Mouse (Mus musculus): ENCODE data around the gene Chd9. TPM values are rescaled to one million over a fixed set of nuclear protein-coding genes. Genes with fewer than 3 reads are reported as not detected.

Gene Chd9
- polyA plus RNA-seq, 1 experiment from 2014 or later: 72.5 TPM

GRCm38 (mm10) chr8:90833628-90834320 lies 5.6 kb downstream of the Chd9 start:
- Histone ChIP-seq H3K27me3 (ENCODE audit: control insufficient read depth, insufficient read depth, low read length) (no peaks in the 10 kb centered on the region), H3K9me3 (ENCODE audit: control insufficient read depth, low read length) (no peaks in the 10 kb centered on the region), H3K4me2 (replicated peaks; ENCODE audit: low read depth, low read length) (no peak overlapping the region), H3K36me3 (ENCODE audit: control insufficient read depth, insufficient read depth, low read length) (no peaks in the 10 kb centered on the region), H3K9ac (ENCODE audit: low read depth, low read length) (no peak overlapping the region), H3K27ac (ENCODE audit: low read depth, low read length) (no peak overlapping the region), H3K4me1 (replicated peaks; ENCODE audit: control insufficient read depth, insufficient read depth, low read length) (0 out of 2 replicates have a peak, but pooled peaks cover 3% of the 10 kb centered on the region), H3K4me3 (ENCODE audit: low read depth, low read length) (no peak overlapping the region)
- DNase-seq (ENCODE audit: low spot score): no peak
- 59% methylated on average over 6 of the region's 6 CpGs for WGBS
- no peak for ATAC-seq (ENCODE audit: low FRiP score)

GRCm38 (mm10) chr8:90834321-90834672 lies 6.1 kb downstream of the Chd9 start:
- 83% methylated on average over 3 of the region's 3 CpGs for WGBS
- H3K4me1 ChIP-seq (replicated peaks; ENCODE audit: control insufficient read depth, insufficient read depth, low read length): 0 out of 2 replicates have a peak, but pooled peaks cover 3% of the 10 kb centered on the region
- ATAC-seq (ENCODE audit: low FRiP score): no peak

GRCm38 (mm10) chr8:90837440-90837839 lies 9.3 kb downstream of the Chd9 start:
- Histone ChIP-seq H3K9ac (ENCODE audit: low read depth, low read length) (no peak overlapping the region), H3K4me3 (ENCODE audit: low read depth, low read length) (no peak overlapping the region), H3K27ac (ENCODE audit: low read depth, low read length) (no peak overlapping the region), H3K27me3 (ENCODE audit: control insufficient read depth, insufficient read depth, low read length) (no peaks in the 10 kb centered on the region), H3K4me1 (replicated peaks; ENCODE audit: control insufficient read depth, insufficient read depth, low read length) (no peaks in the 10 kb centered on the region), H3K9me3 (ENCODE audit: control insufficient read depth, low read length) (no peaks in the 10 kb centered on the region), H3K4me2 (replicated peaks; ENCODE audit: low read depth, low read length) (no peak overlapping the region), H3K36me3 (ENCODE audit: control insufficient read depth, insufficient read depth, low read length) (no peaks in the 10 kb centered on the region)
- DNase-seq (ENCODE audit: low spot score) (no peak), ATAC-seq (ENCODE audit: low FRiP score) (no peak)
- 94% methylated on average over 6 of the region's 6 CpGs for WGBS

More at GRCm38 (mm10) chr8:90834321-90834672, 6.1 kb downstream of the Chd9 start:
- no peaks in the 10 kb centered on the region for H3K9me3 ChIP-seq (ENCODE audit: control insufficient read depth, low read length)
- H3K36me3 ChIP-seq (ENCODE audit: control insufficient read depth, insufficient read depth, low read length): no peaks in the 10 kb centered on the region
- H3K27ac ChIP-seq (ENCODE audit: low read depth, low read length): no peak overlapping the region
- no peak overlapping the region for H3K9ac ChIP-seq (ENCODE audit: low read depth, low read length)
- DNase-seq (ENCODE audit: low spot score): no peak
- H3K4me2 ChIP-seq (replicated peaks; ENCODE audit: low read depth, low read length): no peak overlapping the region
- no peaks in the 10 kb centered on the region for H3K27me3 ChIP-seq (ENCODE audit: control insufficient read depth, insufficient read depth, low read length)
- H3K4me3 ChIP-seq (ENCODE audit: low read depth, low read length): no peak overlapping the region

- H3K4me2 ChIP-seq (replicated peaks; ENCODE audit: low read depth, low read length): no peak overlapping the region
These were observed 11.9 kb downstream of the Chd9 start for GRCm38 (mm10) chr8:90839725-90840714.

GRCm38 (mm10) chr8:90841321-90841720 lies 13.2 kb downstream of the Chd9 start:
- no peak for ATAC-seq (ENCODE audit: low FRiP score)
- H3K9ac ChIP-seq (ENCODE audit: low read depth, low read length): no peak overlapping the region
- no peak overlapping the region for H3K4me2 ChIP-seq (replicated peaks; ENCODE audit: low read depth, low read length)

More at GRCm38 (mm10) chr8:90839725-90840714, 11.9 kb downstream of the Chd9 start:
- Histone ChIP-seq H3K27ac (ENCODE audit: low read depth, low read length) (no peak overlapping the region), H3K4me1 (replicated peaks; ENCODE audit: control insufficient read depth, insufficient read depth, low read length) (no peaks in the 10 kb centered on the region), H3K36me3 (ENCODE audit: control insufficient read depth, insufficient read depth, low read length) (no peaks in the 10 kb centered on the region), H3K27me3 (ENCODE audit: control insufficient read depth, insufficient read depth, low read length) (no peaks in the 10 kb centered on the region), H3K4me3 (ENCODE audit: low read depth, low read length) (no peak overlapping the region), H3K9me3 (ENCODE audit: control insufficient read depth, low read length) (no peaks in the 10 kb centered on the region), H3K9ac (ENCODE audit: low read depth, low read length) (no peak overlapping the region)
- DNase-seq (ENCODE audit: low spot score) (no peak), ATAC-seq (ENCODE audit: low FRiP score) (no peak)
- 75% methylated on average over 11 of the region's 11 CpGs for WGBS

GRCm38 (mm10) chr8:90843127-90843526 lies 15.0 kb downstream of the Chd9 start:
- ATAC-seq (ENCODE audit: low FRiP score) (no peak), DNase-seq (ENCODE audit: low spot score) (no peak)
- Histone ChIP-seq H3K9ac (ENCODE audit: low read depth, low read length) (no peak overlapping the region), H3K9me3 (ENCODE audit: control insufficient read depth, low read length) (no peaks in the 10 kb centered on the region), H3K36me3 (ENCODE audit: control insufficient read depth, insufficient read depth, low read length) (no peaks in the 10 kb centered on the region), H3K4me3 (ENCODE audit: low read depth, low read length) (no peak overlapping the region), H3K4me1 (replicated peaks; ENCODE audit: control insufficient read depth, insufficient read depth, low read length) (no peaks in the 10 kb centered on the region), H3K4me2 (replicated peaks; ENCODE audit: low read depth, low read length) (no peak overlapping the region), H3K27ac (ENCODE audit: low read depth, low read length) (no peak overlapping the region), H3K27me3 (ENCODE audit: control insufficient read depth, insufficient read depth, low read length) (no peaks in the 10 kb centered on the region)
- WGBS: 88% methylated on average over 6 of the region's 6 CpGs

More at GRCm38 (mm10) chr8:90841321-90841720, 13.2 kb downstream of the Chd9 start:
- WGBS: 81% methylated on average over 13 of the region's 13 CpGs
- no peaks in the 10 kb centered on the region for H3K36me3 ChIP-seq (ENCODE audit: control insufficient read depth, insufficient read depth, low read length)
- no peak overlapping the region for H3K4me3 ChIP-seq (ENCODE audit: low read depth, low read length)
- no peak for DNase-seq (ENCODE audit: low spot score)
- no peaks in the 10 kb centered on the region for H3K4me1 ChIP-seq (replicated peaks; ENCODE audit: control insufficient read depth, insufficient read depth, low read length)
- H3K27ac ChIP-seq (ENCODE audit: low read depth, low read length): no peak overlapping the region
- H3K27me3 ChIP-seq (ENCODE audit: control insufficient read depth, insufficient read depth, low read length): no peaks in the 10 kb centered on the region
- H3K9me3 ChIP-seq (ENCODE audit: control insufficient read depth, low read length): no peaks in the 10 kb centered on the region

GRCm38 (mm10) chr8:90844179-90844967 lies 16.2 kb downstream of the Chd9 start:
- H3K9me3 ChIP-seq (ENCODE audit: control insufficient read depth, low read length): no peaks in the 10 kb centered on the region
- no peak overlapping the region for H3K4me3 ChIP-seq (ENCODE audit: low read depth, low read length)
- 80% methylated on average over 9 of the region's 9 CpGs for WGBS
- H3K4me1 ChIP-seq (replicated peaks; ENCODE audit: control insufficient read depth, insufficient read depth, low read length): 0 out of 2 replicates have a peak, but pooled peaks cover 2% of the 10 kb centered on the region
- no peak overlapping the region for H3K9ac ChIP-seq (ENCODE audit: low read depth, low read length)
- no peaks in the 10 kb centered on the region for H3K36me3 ChIP-seq (ENCODE audit: control insufficient read depth, insufficient read depth, low read length)
- DNase-seq (ENCODE audit: low spot score) (no peak), ATAC-seq (ENCODE audit: low FRiP score) (no peak)
- no peak overlapping the region for H3K4me2 ChIP-seq (replicated peaks; ENCODE audit: low read depth, low read length)
- no peaks in the 10 kb centered on the region for H3K27me3 ChIP-seq (ENCODE audit: control insufficient read depth, insufficient read depth, low read length)
- no peak overlapping the region for H3K27ac ChIP-seq (ENCODE audit: low read depth, low read length)

- no peak overlapping the region for H3K4me3 ChIP-seq (ENCODE audit: low read depth, low read length)
- no peaks in the 10 kb centered on the region for H3K9me3 ChIP-seq (ENCODE audit: control insufficient read depth, low read length)
- no peak overlapping the region for H3K4me2 ChIP-seq (replicated peaks; ENCODE audit: low read depth, low read length)
- H3K4me1 ChIP-seq (replicated peaks; ENCODE audit: control insufficient read depth, insufficient read depth, low read length): 0 out of 2 replicates have a peak, but pooled peaks cover 6% of the 10 kb centered on the region
- H3K27ac ChIP-seq (ENCODE audit: low read depth, low read length): no peak overlapping the region
- DNase-seq (ENCODE audit: low spot score): no peak
- 89% methylated on average over 7 of the region's 7 CpGs for WGBS
- H3K36me3 ChIP-seq (ENCODE audit: control insufficient read depth, insufficient read depth, low read length): no peaks in the 10 kb centered on the region
- no peak for ATAC-seq (ENCODE audit: low FRiP score)
- no peak overlapping the region for H3K9ac ChIP-seq (ENCODE audit: low read depth, low read length)
- H3K27me3 ChIP-seq (ENCODE audit: control insufficient read depth, insufficient read depth, low read length): no peaks in the 10 kb centered on the region
These were observed 19.8 kb downstream of the Chd9 start for GRCm38 (mm10) chr8:90847980-90848379.
